Mouse (Mus musculus) kidney, embryonic 15.5 days (tissue): ENCODE measurements around the gene Vmn2r32. TPM values are rescaled to one million over a fixed set of nuclear protein-coding genes. Genes with fewer than 3 reads are reported as not detected.
"Not testable (repeated sequence)": the region's sequence is repeated elsewhere in the genome, so short reads cannot be mapped to it uniquely, and the experiment has no call there.

Experiments used
- ATAC-seq: fragments of 200-750 bp; cut with Nextera tagmentation; replicated peaks from 2 replicates; pipeline ENCODE4 v1.8.0; 2017; ENCODE audit warnings: moderate TSS enrichment; ENCODE audit not compliant: low FRiP score
- H3K27ac ChIP-seq: fragments of 300-500 bp; sonication (generic); 2 replicates; pipeline ENCODE4 v1.5.1; 2015; ENCODE audit warnings: mild to moderate bottlenecking, inconsistent platforms
- H3K27me3 ChIP-seq: fragments of 300-500 bp; sonication (generic); 2 replicates; pipeline ENCODE4 v1.6.1; 2015; ENCODE audit warnings: inconsistent platforms
- H3K36me3 ChIP-seq: fragments of 300-500 bp; sonication (generic); 2 replicates; pipeline ENCODE4 v1.6.1; 2015; ENCODE audit warnings: inconsistent platforms
- H3K4me1 ChIP-seq: fragments of 300-500 bp; sonication (generic); 2 replicates; pipeline ENCODE4 v1.6.1; 2015; ENCODE audit warnings: inconsistent platforms
- H3K4me2 ChIP-seq: fragments of 300-500 bp; sonication (generic); 2 replicates; pipeline ENCODE4 v1.6.1; 2015; ENCODE audit warnings: moderate library complexity, mild to moderate bottlenecking, inconsistent platforms
- H3K4me3 ChIP-seq: fragments of 300-500 bp; sonication (generic); replicated peaks from 2 replicates; pipeline ENCODE4 v1.5.1; 2015; ENCODE audit warnings: mild to moderate bottlenecking, inconsistent platforms
- H3K9ac ChIP-seq: fragments of 300-500 bp; sonication (generic); 2 replicates; pipeline ENCODE4 v1.6.1; 2015; ENCODE audit warnings: mild to moderate bottlenecking, inconsistent platforms
- H3K9me3 ChIP-seq: fragments of 300-500 bp; sonication (generic); replicated peaks from 2 replicates; pipeline ENCODE4 v1.6.1; 2016; ENCODE audit warnings: inconsistent platforms
- WGBS: fragments of 180-500 bp; shearing (Covaris S2); methylation state at CpG from one replicate; pipeline ENCODE4 v1.1.7; 2015; ENCODE audit warnings: mixed read lengths; 5-methylcytosine and 5-hydroxymethylcytosine counted together
- polyA plus RNA-seq: library from polyadenylated mRNA; unstranded; fragments of >200 nt; fragmentation: Nextera tagmentation; extraction: Ambion mirVana; gene quantifications from 2 replicates; pipeline ENCODE4 v1.2.1, GENCODE M21; 2015

Vmn2r32 gene
- polyA plus RNA-seq = not detected in 2 replicates

DNA sequence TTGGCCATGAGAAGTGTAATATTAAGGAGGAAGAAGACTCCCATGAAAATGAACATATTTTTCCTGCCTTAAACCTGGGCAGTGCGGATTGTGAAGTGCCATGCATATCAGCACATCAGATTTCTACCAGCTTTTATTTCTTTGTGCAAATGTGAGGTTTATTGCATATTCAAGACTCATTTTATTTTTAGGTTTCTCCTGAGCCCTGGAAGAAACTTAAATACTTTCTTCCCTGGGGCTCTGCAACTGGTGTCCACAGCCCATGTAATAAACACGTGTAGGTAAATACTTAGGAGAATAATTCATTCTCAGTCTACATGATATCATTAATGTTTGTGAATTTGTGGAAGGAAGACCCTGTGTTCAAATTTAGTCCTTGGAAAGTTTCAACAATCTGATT, at the start of gene Vmn2r32:
Vmn2r32 (minus strand) TSS at position 101 of the 400 bp plus-strand sequence.
- not testable (repeated sequence) for H3K27me3 ChIP-seq, ATAC-seq
- 57% methylated on average over 2 of the region's 2 CpGs for WGBS

More for the DNA sequence above, at the start of gene Vmn2r32:
- H3K9ac ChIP-seq, H3K4me3 ChIP-seq, H3K4me1 ChIP-seq, H3K36me3 ChIP-seq, H3K27ac ChIP-seq, H3K4me2 ChIP-seq, H3K9me3 ChIP-seq: not testable (repeated sequence)

Other genes starting within 250 kb of the Vmn2r32 start
- 0.22 and 1.9 TPM in 2 replicates for gene Vmn2r29, start 232.7 kb downstream of the Vmn2r32 start, polyA plus RNA-seq
- gene Gm45844, start 201.7 kb downstream of the Vmn2r32 start, polyA plus RNA-seq = 3.1 and 5.1 TPM in 2 replicates
- gene Clcn4, start 179.2 kb downstream of the Vmn2r32 start, polyA plus RNA-seq = 44.6 and 46.6 TPM in 2 replicates
- not detected in 2 replicates for gene Vmn2r30, start 142.4 kb downstream of the Vmn2r32 start, polyA plus RNA-seq
- gene Gm45783, start 105.4 kb downstream of the Vmn2r32 start, polyA plus RNA-seq = not detected in 2 replicates
- not detected in 2 replicates for gene Vmn2r31, start 80.3 kb downstream of the Vmn2r32 start, polyA plus RNA-seq
- gene Vmn2r33, start 86.8 kb upstream of the Vmn2r32 start, polyA plus RNA-seq = not detected in 2 replicates
- not detected in 2 replicates for gene Vmn2r34, start 209.5 kb upstream of the Vmn2r32 start, polyA plus RNA-seq